22 mouse cellular contexts compared by ENCODE assay signal in genomic region chr12:71368631-71369030, GRCm38 (mm10). TPM values are rescaled to one million over a fixed set of nuclear protein-coding genes. Genes with fewer than 3 reads are reported as not detected.
DNase-seq lines count a peak whose midpoint lies in the region; ATAC-seq and TF ChIP-seq lines count a peak whose summit lies in the region.
"Had no signal": no experiment of that assay in that cellular context is flagged by ENCODE, and none has a peak within 500 bp of the region (broad histone marks: within the 10 kb centered on the region; RNA-seq: fewer than 3 reads in every experiment).

No protein-coding gene starts in this region.

- intact Hi-C loops in heart, postnatal 36 days (cut with DNase I): no loop called here

- peak overlapping the region; percentile 99 for H3K27ac ChIP-seq in liver, adult 2 months (replicated peaks; ENCODE audit: insufficient read depth, low read depth, low read length)
- no peak overlapping the region for H3K27ac ChIP-seq in liver, embryonic 11.5 days (ENCODE audit: low read depth, low read length)
- H3K27ac ChIP-seq in liver, postnatal 0 days (ENCODE audit: low read depth): peak overlapping the region; percentile 26; the same call in 1 of the 2 replicates
- H3K27ac ChIP-seq in forebrain, embryonic 13.5 days: no peak overlapping the region
- H3K27ac ChIP-seq: forebrain, embryonic 10.5 days; hindbrain, embryonic 10.5 days; hindbrain, embryonic 13.5 days had no signal

- no peak overlapping the region for H3K4me2 ChIP-seq in liver, embryonic 11.5 days
- H3K4me2 ChIP-seq in liver, postnatal 0 days (ENCODE audit: low read depth, low read length): peak overlapping the region; percentile 33
- no peak overlapping the region for H3K4me2 ChIP-seq in forebrain, embryonic 13.5 days
- H3K4me2 ChIP-seq: heart, embryonic 11.5 days; hindbrain, embryonic 13.5 days had no signal

- no peaks in the 10 kb centered on the region for H3K27me3 ChIP-seq in liver, adult 2 months (ENCODE audit: control insufficient read depth, insufficient read depth, low read length)
- no peaks in the 10 kb centered on the region for H3K27me3 ChIP-seq in liver, embryonic 11.5 days (replicated peaks; ENCODE audit: control insufficient read depth, insufficient read depth, low read length)
- no peaks in the 10 kb centered on the region for H3K27me3 ChIP-seq in liver, postnatal 0 days (ENCODE audit: insufficient read depth, low read length)
- H3K27me3 ChIP-seq in forebrain, embryonic 13.5 days: no peaks in the 10 kb centered on the region
- H3K27me3 ChIP-seq: hindbrain, embryonic 13.5 days had no signal

- TF ChIP-seq EP300 in liver, postnatal 0 days (IDR thresholded peaks at IDR 0.05; ENCODE audit: low read depth): no peak

- no peak for ATAC-seq in liver, embryonic 11.5 days (replicated peaks; ENCODE audit: low FRiP score)
- ATAC-seq in liver, postnatal 0 days: no peak
- no peak for ATAC-seq in forebrain, embryonic 13.5 days
- ATAC-seq: CD4-positive, CD25-positive, alpha-beta regulatory T cell, adult 4 months; forebrain, embryonic 14.5 days; forebrain, postnatal 0 days; hindbrain, embryonic 16.5 days had no signal

- TF ChIP-seq POLR2A in liver, adult 2 months (IDR thresholded peaks at IDR 0.05; ENCODE audit: extremely low read depth, insufficient read depth, low read length): no peak

- no peaks in the 10 kb centered on the region for H3K9me3 ChIP-seq in liver, embryonic 11.5 days (ENCODE audit: control insufficient read depth, low read length)
- no peaks in the 10 kb centered on the region for H3K9me3 ChIP-seq in liver, postnatal 0 days (ENCODE audit: low read length)
- H3K9me3 ChIP-seq in forebrain, embryonic 13.5 days (replicated peaks): no peaks in the 10 kb centered on the region
- H3K9me3 ChIP-seq: forebrain, embryonic 10.5 days; hindbrain, embryonic 10.5 days; hindbrain, embryonic 13.5 days had no signal

- H3K4me1 ChIP-seq in liver, adult 2 months (ENCODE audit: control insufficient read depth, insufficient read depth, low read length): peaks cover 37% of the 10 kb centered on the region
- no peaks in the 10 kb centered on the region for H3K4me1 ChIP-seq in liver, embryonic 11.5 days (replicated peaks; ENCODE audit: control insufficient read depth, insufficient read depth, low read length)
- peaks cover 3% of the 10 kb centered on the region for H3K4me1 ChIP-seq in liver, postnatal 0 days (ENCODE audit: insufficient read depth)
- H3K4me1 ChIP-seq in forebrain, embryonic 13.5 days: peaks cover 30% of the 10 kb centered on the region; the same call in 1 of the 2 replicates

- no peak for TF ChIP-seq CTCF in liver, adult 2 months (IDR thresholded peaks at IDR 0.05; ENCODE audit: low read depth, low read length)
- TF ChIP-seq CTCF in liver, postnatal 0 days (IDR thresholded peaks at IDR 0.05; ENCODE audit: low read depth): no peak

- WGBS in liver, adult 2 months: 28% methylated on average over 5 of the region's 5 CpGs
- 65% methylated on average over 5 of the region's 5 CpGs for WGBS in liver, embryonic 11.5 days
- WGBS in liver, postnatal 0 days (ENCODE audit: insufficient replicate concordance): 52% methylated on average over 5 of the region's 5 CpGs
- WGBS in forebrain, embryonic 13.5 days: 85% methylated on average over 5 of the region's 5 CpGs

- H3K9ac ChIP-seq in liver, adult 2 months (ENCODE audit: low read depth, low read length): peak overlapping the region; percentile 62; the same call in 1 of the 2 replicates
- H3K9ac ChIP-seq in liver, embryonic 11.5 days (ENCODE audit: low read depth, low read length): no peak overlapping the region
- no peak overlapping the region for H3K9ac ChIP-seq in liver, postnatal 0 days (replicated peaks)
- H3K9ac ChIP-seq in forebrain, embryonic 13.5 days: no peak overlapping the region
- H3K9ac ChIP-seq: forebrain, postnatal 0 days; hindbrain, embryonic 13.5 days had no signal

- H3K79me2 ChIP-seq in liver, adult 2 months (ENCODE audit: control insufficient read depth, insufficient read depth, low read length): no peaks in the 10 kb centered on the region

- peak; percentile 78 for DNase-seq in heart, adult 11 months
- DNase-seq in heart, postnatal 36 days: no peak
- DNase-seq in liver, adult 2 months (ENCODE audit: extremely low read depth, low read depth, low spot score): peak; percentile 89
- no peak for DNase-seq in liver, embryonic 11.5 days (ENCODE audit: low spot score)
- no peak for DNase-seq in liver, postnatal 0 days
- DNase-seq: adrenal gland, adult 8-10 months; adrenal gland, postnatal 25 days; cerebellum, adult 18-20 months; cerebellum, adult 9-10 months; cerebellum, postnatal 14 days; forebrain, postnatal 0 days; gastrocnemius, postnatal 10 days; gastrocnemius, postnatal 36 days had no signal

- H3K4me3 ChIP-seq in liver, adult 2 months (ENCODE audit: insufficient read depth, low read depth, low read length): no peak overlapping the region
- H3K4me3 ChIP-seq in liver, embryonic 11.5 days (ENCODE audit: low read depth, low read length): no peak overlapping the region
- H3K4me3 ChIP-seq in liver, postnatal 0 days (ENCODE audit: low read depth, low read length): no peak overlapping the region
- no peak overlapping the region for H3K4me3 ChIP-seq in forebrain, embryonic 13.5 days
- H3K4me3 ChIP-seq: forebrain, embryonic 10.5 days; hindbrain, embryonic 10.5 days; hindbrain, embryonic 13.5 days had no signal

- H3K36me3 ChIP-seq in liver, adult 2 months (ENCODE audit: control insufficient read depth, insufficient read depth, low read length): no peaks in the 10 kb centered on the region
- H3K36me3 ChIP-seq in liver, embryonic 11.5 days (ENCODE audit: control insufficient read depth, insufficient read depth, low read length): no peaks in the 10 kb centered on the region
- no peaks in the 10 kb centered on the region for H3K36me3 ChIP-seq in liver, postnatal 0 days (replicated peaks; ENCODE audit: insufficient read depth, low read length)
- no peaks in the 10 kb centered on the region for H3K36me3 ChIP-seq in forebrain, embryonic 13.5 days (ENCODE audit: poor library complexity, severe bottlenecking)
- H3K36me3 ChIP-seq: forebrain, embryonic 10.5 days; hindbrain, embryonic 10.5 days; hindbrain, embryonic 13.5 days had no signal

RNA-seq across cellular contexts. Expression of gene Dact1, which starts 58.9 kb away (rescaled TPM):
- 1 to 10 TPM; 4.8 to 6.2 TPM for total RNA-seq in heart, postnatal 36 days (2021)
- total RNA-seq in liver, adult 2 months (2014; rRNA removed): 1.7 and 2.1 TPM in 2 replicates
- polyA plus RNA-seq in liver, adult 2 months (2012; rRNA removed): 0.98 and 1.4 TPM in 2 replicates
- 6.3 and 7.3 TPM in 2 replicates for polyA plus RNA-seq in liver, embryonic 11.5 days (2014; fragmentation: Nextera tagmentation; extraction: Ambion mirVana)
- polyA plus RNA-seq in liver, postnatal 0 days (2015; fragmentation: Nextera tagmentation; extraction: Ambion mirVana): 0.36 and 0.51 TPM in 2 replicates
- polyA plus RNA-seq in forebrain, embryonic 13.5 days (2015; fragmentation: Nextera tagmentation; extraction: Ambion mirVana): 22.4 and 26.0 TPM in 2 replicates
- total RNA-seq: MEL had no signal
- polyA plus RNA-seq: CD4-positive, CD25-positive, alpha-beta regulatory T cell, adult 4 months had no signal

Comparison
In these comparisons a context has a peak if more than half of its experiments do, and no peak if none do; other contexts are left out.
1. DNase-seq: peak in heart, adult 11 months (single experiment) and liver, adult 2 months (single experiment); none in heart, postnatal 36 days (0 of 2), liver, embryonic 11.5 days (single experiment) and liver, postnatal 0 days (single experiment).
2. H3K27ac ChIP-seq: peak in liver, adult 2 months (single experiment) and liver, postnatal 0 days (single experiment); none in liver, embryonic 11.5 days (single experiment) and forebrain, embryonic 13.5 days (single experiment).